Mouse (Mus musculus) limb, embryonic 15.5 days (tissue): Measurements from ENCODE around the gene Ggt1. TPM values are rescaled to one million over a fixed set of nuclear protein-coding genes. Genes with fewer than 3 reads are reported as not detected.

Experiments used
- ATAC-seq: fragments of 200-750 bp; cut with Nextera tagmentation; 2 replicates; pipeline ENCODE4 v1.8.0; 2017; ENCODE audit warnings: low read depth, moderate TSS enrichment; ENCODE audit not compliant: insufficient number of reproducible peaks, low FRiP score, low TSS enrichment
- H3K27ac ChIP-seq: fragments of 300-500 bp; sonication (generic); 2 replicates; pipeline ENCODE4 v1.5.1; 2015; ENCODE audit warnings: moderate library complexity, mild to moderate bottlenecking, inconsistent platforms
- H3K27me3 ChIP-seq: fragments of 300-500 bp; sonication (generic); 2 replicates; pipeline ENCODE4 v1.6.1; 2015; ENCODE audit warnings: inconsistent platforms
- H3K36me3 ChIP-seq: fragments of 300-500 bp; sonication (generic); 2 replicates; pipeline ENCODE4 v1.6.1; 2015; ENCODE audit warnings: inconsistent platforms
- H3K4me1 ChIP-seq: fragments of 300-500 bp; sonication (generic); 2 replicates; pipeline ENCODE4 v1.6.1; 2015; ENCODE audit warnings: inconsistent platforms
- H3K4me2 ChIP-seq: fragments of 300-500 bp; sonication (generic); 2 replicates; pipeline ENCODE4 v1.6.1; 2015; ENCODE audit warnings: mild to moderate bottlenecking, inconsistent platforms
- H3K4me3 ChIP-seq: fragments of 300-500 bp; sonication (generic); 2 replicates; pipeline ENCODE4 v1.5.1; 2015; ENCODE audit warnings: mild to moderate bottlenecking, inconsistent platforms
- H3K9ac ChIP-seq: fragments of 300-500 bp; sonication (generic); 2 replicates; pipeline ENCODE4 v1.6.1; 2015; ENCODE audit warnings: inconsistent platforms
- H3K9me3 ChIP-seq: fragments of 300-500 bp; sonication (generic); 2 replicates; pipeline ENCODE4 v1.6.1; 2016; ENCODE audit warnings: inconsistent platforms
- WGBS: fragments of 180-500 bp; shearing (Covaris S2); methylation state at CpG from one replicate; pipeline ENCODE4 v1.1.7; 2015; 5-methylcytosine and 5-hydroxymethylcytosine counted together
- polyA plus RNA-seq: library from polyadenylated mRNA; unstranded; fragments of >200 nt; fragmentation: Nextera tagmentation; extraction: Ambion mirVana; gene quantifications from 2 replicates; pipeline ENCODE4 v1.2.1, GENCODE M21; 2015

The Ggt1 gene
- polyA plus RNA-seq, 1 experiment from 2014 or later: 0.93 TPM

GRCm38 (mm10) chr10:75552701-75553450 is 8.5 kb upstream of the Ggt1 start:
- ATAC-seq: no peak
- peaks cover 29% of the 10 kb centered on the region for H3K4me1 ChIP-seq

DNA sequence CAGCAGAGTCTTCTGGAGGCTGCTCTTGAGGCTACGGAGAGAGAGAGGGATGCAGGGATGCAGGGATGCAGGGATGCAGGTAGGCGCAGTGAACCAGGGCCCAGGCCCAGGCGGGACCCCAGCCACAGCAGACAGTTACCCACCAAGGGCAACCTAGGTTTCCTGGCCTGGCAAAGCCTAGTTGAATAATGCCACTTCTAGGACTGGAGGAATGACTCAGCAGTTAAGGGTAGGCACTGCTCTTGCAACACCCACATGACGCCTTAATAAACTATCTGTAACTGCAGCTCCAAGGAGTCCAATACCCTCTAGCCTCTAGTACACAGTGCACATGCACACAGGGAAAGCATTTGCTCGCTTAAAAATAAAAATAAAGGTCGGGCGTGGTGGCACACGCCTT is 7.3 kb upstream of the Ggt1 start:
- no peaks in the 10 kb centered on the region for H3K36me3 ChIP-seq
- peaks cover 31% of the 10 kb centered on the region for H3K4me1 ChIP-seq
- ATAC-seq: no peak
- no peak overlapping the region for H3K4me2 ChIP-seq
- peaks cover 1% of the 10 kb centered on the region; the same call in 1 of the 2 replicates for H3K27me3 ChIP-seq
- WGBS: 88% methylated on average over 8 of the region's 8 CpGs
- no peaks in the 10 kb centered on the region for H3K9me3 ChIP-seq
- H3K4me3 ChIP-seq: no peak overlapping the region
- H3K27ac ChIP-seq: no peak overlapping the region
- H3K9ac ChIP-seq: no peak overlapping the region

More at GRCm38 (mm10) chr10:75552701-75553450, 8.5 kb upstream of the Ggt1 start:
- Histone ChIP-seq H3K4me2 (no peak overlapping the region), H3K9me3 (no peaks in the 10 kb centered on the region), H3K27me3 (no peaks in the 10 kb centered on the region), H3K9ac (no peak overlapping the region), H3K4me3 (no peak overlapping the region), H3K27ac (no peak overlapping the region), H3K36me3 (no peaks in the 10 kb centered on the region)
- 65% methylated on average over 13 of the region's 13 CpGs for WGBS

DNA sequence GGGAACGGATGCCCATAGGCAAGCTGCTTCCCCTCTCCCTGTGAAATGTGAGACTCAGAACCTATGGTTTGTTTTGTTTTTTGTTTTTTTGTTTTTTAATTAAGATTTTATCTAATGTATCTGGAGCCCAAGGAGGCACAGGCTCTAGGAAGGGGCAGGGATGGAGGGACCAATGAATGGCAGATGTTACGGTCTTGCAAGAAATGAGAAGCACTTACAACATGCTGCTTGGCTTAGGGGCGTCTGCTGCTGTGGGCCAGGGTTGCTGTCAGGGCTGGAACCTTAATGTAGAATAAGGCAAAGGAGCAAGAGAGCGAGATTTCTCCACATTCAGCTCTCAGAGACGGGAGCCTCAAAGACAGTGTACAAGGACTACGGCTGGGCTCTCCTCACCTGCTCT is 5.8 kb upstream of the Ggt1 start:
- peak overlapping the region; percentile 38; the same call in 1 of the 2 replicates for H3K27ac ChIP-seq
- no peak for ATAC-seq
- WGBS: 72% methylated on average over 6 of the region's 6 CpGs
- H3K4me2 ChIP-seq: no peak overlapping the region
- H3K4me1 ChIP-seq: peaks cover 45% of the 10 kb centered on the region
- H3K36me3 ChIP-seq: no peaks in the 10 kb centered on the region
- no peak overlapping the region for H3K4me3 ChIP-seq
- H3K9ac ChIP-seq: no peak overlapping the region
- H3K27me3 ChIP-seq: peaks cover 16% of the 10 kb centered on the region
- no peaks in the 10 kb centered on the region for H3K9me3 ChIP-seq

GRCm38 (mm10) chr10:75556026-75556425 is 5.4 kb upstream of the Ggt1 start:
- no peak for ATAC-seq
- WGBS: 43% methylated on average over 9 of the region's 9 CpGs

GRCm38 (mm10) chr10:75558515-75558914 is 2.9 kb upstream of the Ggt1 start:
- 33% methylated on average over 3 of the region's 3 CpGs for WGBS
- no peaks in the 10 kb centered on the region for H3K9me3 ChIP-seq
- no peak for ATAC-seq
- no peaks in the 10 kb centered on the region for H3K36me3 ChIP-seq
- no peak overlapping the region for H3K27ac ChIP-seq
- H3K4me1 ChIP-seq: peaks cover 46% of the 10 kb centered on the region
- H3K9ac ChIP-seq: no peak overlapping the region
- no peak overlapping the region for H3K4me3 ChIP-seq
- H3K4me2 ChIP-seq: peak overlapping the region; percentile 99; the same call in 1 of the 2 replicates
- H3K27me3 ChIP-seq: peaks cover 30% of the 10 kb centered on the region

More at GRCm38 (mm10) chr10:75556026-75556425, 5.4 kb upstream of the Ggt1 start:
- Histone ChIP-seq H3K4me2 (no peak overlapping the region), H3K4me1 (peaks cover 49% of the 10 kb centered on the region), H3K27me3 (peaks cover 21% of the 10 kb centered on the region), H3K27ac (peak overlapping the region; percentile 38; the same call in 1 of the 2 replicates), H3K36me3 (no peaks in the 10 kb centered on the region), H3K9me3 (no peaks in the 10 kb centered on the region), H3K9ac (no peak overlapping the region), H3K4me3 (no peak overlapping the region)

DNA sequence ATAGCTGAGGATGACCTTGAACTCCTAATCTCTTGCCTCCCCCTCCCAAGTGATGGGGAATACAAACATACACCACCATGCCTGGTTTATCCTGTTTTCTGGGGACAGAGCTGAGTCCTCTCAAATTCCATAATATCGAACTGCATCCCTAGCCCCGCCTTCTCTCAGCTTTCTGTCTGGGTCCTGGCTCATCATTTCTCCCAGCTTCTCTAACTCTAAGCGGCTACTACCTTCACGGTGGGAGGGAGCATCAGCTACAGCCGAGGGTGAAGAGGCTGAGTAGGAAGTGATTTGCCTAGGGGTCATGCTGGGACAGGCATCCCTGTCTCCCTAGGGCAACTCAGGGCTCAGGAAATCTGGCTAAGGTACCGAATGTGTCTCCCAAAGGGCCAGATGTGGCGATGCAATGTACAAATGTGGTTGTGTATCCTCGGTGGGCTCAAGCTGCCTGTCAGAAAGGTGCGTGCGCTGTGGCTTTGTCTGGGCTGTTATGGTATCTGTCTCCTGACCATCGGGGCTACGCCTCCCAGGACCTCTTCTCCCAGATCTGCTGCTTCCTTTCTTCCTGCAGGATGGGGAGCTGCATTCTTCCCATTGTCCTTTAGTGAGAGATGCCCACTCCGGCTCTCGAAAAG is 2.2 kb upstream of the Ggt1 start:
- no peak for ATAC-seq
- WGBS: 7% methylated on average over 14 of the region's 14 CpGs
- 0 out of 2 replicates have a peak overlapping the region, but pooled peaks have one; percentile 17 for H3K27ac ChIP-seq
- peaks cover 30% of the 10 kb centered on the region for H3K27me3 ChIP-seq
- peak overlapping the region; percentile 99 for H3K4me2 ChIP-seq
- H3K36me3 ChIP-seq: no peaks in the 10 kb centered on the region
- H3K9me3 ChIP-seq: no peaks in the 10 kb centered on the region
- H3K9ac ChIP-seq: peak overlapping the region; percentile 55
- peak overlapping the region; percentile 61 for H3K4me3 ChIP-seq
- peaks cover 48% of the 10 kb centered on the region for H3K4me1 ChIP-seq

DNA sequence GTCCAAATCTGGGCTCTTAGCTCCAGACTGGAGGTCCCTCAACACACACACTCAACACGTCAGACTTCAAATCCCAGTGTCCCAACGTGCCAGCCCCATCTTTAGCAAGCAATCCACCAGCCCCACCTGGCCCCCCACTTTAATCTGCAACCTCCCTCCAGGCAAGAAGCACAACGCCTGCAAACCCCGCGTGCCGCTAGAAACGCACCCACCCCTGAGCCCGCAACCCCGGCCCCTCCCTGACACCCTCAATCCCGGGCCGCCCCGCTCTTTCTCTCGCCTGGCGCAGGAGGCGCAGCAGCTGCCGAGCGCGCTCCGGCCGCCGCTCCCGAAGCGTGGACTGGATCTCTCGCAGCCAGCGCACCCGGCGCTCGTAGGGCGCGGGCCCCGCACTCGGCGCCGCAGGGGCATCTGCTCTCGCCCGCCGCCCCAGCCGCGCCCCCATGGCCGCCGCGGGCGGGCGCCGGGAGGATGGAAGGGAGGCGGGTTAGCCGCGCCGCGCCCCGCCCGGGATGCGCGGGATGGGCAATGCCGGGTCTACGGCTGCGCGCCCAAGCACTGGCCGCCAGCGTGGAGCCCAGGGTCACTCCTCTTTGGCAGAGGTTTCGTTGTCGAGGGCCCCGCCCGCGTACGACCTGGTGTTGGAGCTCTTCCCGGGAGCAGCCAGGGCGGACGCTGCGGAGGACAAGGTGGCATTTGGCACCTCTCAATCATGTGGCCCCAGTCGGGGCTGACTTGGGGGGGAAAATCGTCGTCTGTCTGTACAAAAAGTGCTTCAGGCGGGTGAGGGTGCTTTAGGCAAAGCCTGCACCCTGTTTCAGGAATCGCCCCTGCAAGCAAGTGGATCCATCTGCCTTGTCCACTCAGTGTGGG is 1.5 kb upstream of the Ggt1 start, which contains the start of gene Lrrc75b:
Lrrc75b (minus strand) TSS at position 655 of the 873 bp plus-strand sequence.
- Histone ChIP-seq H3K4me1 (peaks cover 48% of the 10 kb centered on the region), H3K27ac (0 out of 2 replicates have a peak within 1 kb of the TSS, but pooled peaks have one; percentile 17), H3K36me3 (no peaks in the 10 kb centered on the region), H3K9me3 (no peaks in the 10 kb centered on the region), H3K4me3 (peak within 1 kb of the TSS; percentile 61), H3K9ac (peak within 1 kb of the TSS; percentile 55), H3K4me2 (peak within 1 kb of the TSS; percentile 99), H3K27me3 (peaks cover 30% of the 10 kb centered on the region)
- peak; percentile 21; the same call in 1 of the 2 replicates for ATAC-seq
- under 1% methylated on average over 74 of the region's 75 CpGs for WGBS

- WGBS: 9% methylated on average over 6 of the region's 6 CpGs
- ATAC-seq: no peak
- H3K9ac ChIP-seq: peak overlapping the region; percentile 55; the same call in 1 of the 2 replicates
These were observed 880 bp upstream of the Ggt1 start for GRCm38 (mm10) chr10:75560549-75560899.

GRCm38 (mm10) chr10:75562596-75562995 is 1.2 kb downstream of the Ggt1 start:
- Histone ChIP-seq H3K9ac (no peak overlapping the region), H3K27me3 (peaks cover 30% of the 10 kb centered on the region), H3K4me3 (no peak overlapping the region), H3K4me1 (peaks cover 31% of the 10 kb centered on the region), H3K9me3 (no peaks in the 10 kb centered on the region), H3K27ac (no peak overlapping the region), H3K4me2 (no peak overlapping the region), H3K36me3 (no peaks in the 10 kb centered on the region)
- WGBS: 84% methylated on average over 8 of the region's 8 CpGs
- no peak for ATAC-seq

More at GRCm38 (mm10) chr10:75560549-75560899, 880 bp upstream of the Ggt1 start:
- Histone ChIP-seq H3K36me3 (no peaks in the 10 kb centered on the region), H3K4me2 (peak overlapping the region; percentile 99), H3K4me3 (peak overlapping the region; percentile 61), H3K27ac (no peak overlapping the region), H3K9me3 (no peaks in the 10 kb centered on the region), H3K27me3 (peaks cover 30% of the 10 kb centered on the region), H3K4me1 (peaks cover 48% of the 10 kb centered on the region)

DNA sequence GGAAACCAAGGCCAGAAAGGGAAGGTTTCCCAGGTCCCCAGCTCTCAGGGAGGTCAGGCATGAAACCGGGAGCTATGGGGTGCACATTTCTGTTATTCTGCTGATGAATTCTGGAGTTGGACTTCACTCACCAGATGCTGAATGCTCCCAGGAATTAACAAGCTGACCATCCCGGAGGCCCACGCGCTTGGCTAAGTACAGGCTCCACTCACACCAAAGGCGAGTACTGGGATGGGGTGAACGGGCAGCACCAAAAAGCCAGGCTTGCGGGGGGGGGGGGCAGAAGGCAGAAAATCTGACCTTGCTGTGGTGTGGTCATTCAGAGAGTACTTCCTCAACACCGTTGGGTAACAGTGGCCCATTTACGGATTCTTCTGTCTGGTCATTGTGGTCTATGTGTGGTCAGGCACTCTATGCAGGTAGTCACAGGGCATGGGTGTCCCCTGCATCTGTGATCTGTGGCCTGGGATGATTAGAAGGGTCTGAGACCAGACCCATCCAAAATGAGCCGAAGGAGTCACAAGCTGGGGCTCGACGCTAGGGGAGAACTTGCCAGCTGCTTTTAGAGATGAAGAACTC is 3.4 kb downstream of the Ggt1 start:
- H3K27ac ChIP-seq: no peak overlapping the region
- H3K9me3 ChIP-seq: no peaks in the 10 kb centered on the region
- H3K4me1 ChIP-seq: peaks cover 14% of the 10 kb centered on the region
- no peak overlapping the region for H3K9ac ChIP-seq
- H3K4me2 ChIP-seq: no peak overlapping the region
- WGBS: 76% methylated on average over 12 of the region's 12 CpGs
- no peaks in the 10 kb centered on the region for H3K36me3 ChIP-seq
- H3K27me3 ChIP-seq: peaks cover 22% of the 10 kb centered on the region
- no peak overlapping the region for H3K4me3 ChIP-seq
- ATAC-seq: no peak

- Histone ChIP-seq H3K9ac (no peak overlapping the region), H3K27ac (no peak overlapping the region), H3K4me3 (no peak overlapping the region), H3K4me2 (no peak overlapping the region), H3K27me3 (peaks cover 15% of the 10 kb centered on the region), H3K9me3 (no peaks in the 10 kb centered on the region), H3K4me1 (peaks cover 7% of the 10 kb centered on the region), H3K36me3 (no peaks in the 10 kb centered on the region)
- no peak for ATAC-seq
- 49% methylated on average over 6 of the region's 6 CpGs for WGBS
These were observed 4.0 kb downstream of the Ggt1 start for GRCm38 (mm10) chr10:75565436-75565835.
